Mouse (Mus musculus) gastrocnemius, postnatal 36 days (tissue): ENCODE results near the gene Phtf1. TPM values are rescaled to one million over a fixed set of nuclear protein-coding genes. Genes with fewer than 3 reads are reported as not detected.

Experiments
- DNase-seq, 2 experiments: peaks; one replicate each; pipeline ENCODE4 v3.0.0; 2022
- intact Hi-C: fragments of 180-260 bp; cut with DNase I; formaldehyde crosslinking; loops from one replicate; pipeline ENCODE4 v1.15.1; 2025
- long read RNA-seq, 2 experiments: library from polyadenylated mRNA; stranded (forward); transcript quantifications; one replicate each; pipeline ENCODE4 v2.0.0; 2021
- total RNA-seq, 2 experiments: library from RNA; stranded (reverse); gene quantifications; 2 replicates each; pipeline ENCODE4 v1.2.3; 2021

Phtf1 gene
- 1 to 10 TPM; 3.6 to 3.8 TPM for total RNA-seq
- long read RNA-seq, experiment 1, partial matches to known transcripts: 0 of 2 reads
- long read RNA-seq, experiment 1, other reads (novel, unspliced or antisense): 2 of 2 reads
- long read RNA-seq, experiment 2, partial matches to known transcripts: 0 of 5 reads
- long read RNA-seq, experiment 2, other reads (novel, unspliced or antisense): 2 of 5 reads

DNA sequence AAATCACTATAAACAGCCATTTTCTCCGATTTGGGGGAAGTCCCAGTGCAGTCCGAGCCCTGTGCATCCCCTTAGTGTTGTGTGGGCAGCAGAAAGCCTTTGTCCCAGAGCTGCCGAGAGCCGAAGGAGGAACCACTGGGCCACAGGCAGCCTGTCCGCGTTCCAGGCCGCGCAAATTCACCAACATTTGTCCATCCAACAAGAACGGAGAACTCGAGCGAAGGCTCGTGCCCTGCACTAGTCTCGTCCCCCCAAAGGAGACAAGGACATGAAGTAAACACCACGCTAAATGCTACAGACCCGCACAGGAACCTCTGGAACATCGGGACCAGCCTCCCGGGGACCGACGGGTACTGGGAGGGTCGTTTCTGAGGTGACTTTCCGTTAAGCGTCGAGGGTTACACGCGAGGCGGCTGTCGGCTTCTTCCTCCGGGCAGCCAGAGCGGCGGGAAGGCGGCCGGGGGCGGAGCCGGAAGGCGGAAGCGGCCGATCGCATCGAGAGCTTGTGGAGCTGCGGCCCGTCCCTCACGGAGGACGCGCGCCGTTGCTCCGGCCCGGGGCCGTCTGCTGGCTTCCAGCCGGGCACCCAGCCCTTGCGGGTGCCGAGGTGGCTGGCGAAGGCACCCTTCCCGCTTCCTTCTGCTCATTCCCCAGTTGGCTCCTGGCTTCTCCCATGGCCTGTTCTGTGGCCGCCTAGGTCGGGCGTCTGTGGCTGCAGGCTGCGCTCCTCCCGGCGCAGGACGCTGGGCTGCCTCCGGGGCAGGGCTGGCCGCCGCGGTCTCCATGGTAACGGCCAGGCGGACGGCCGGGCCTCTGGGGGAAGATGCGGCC, at the start of gene Phtf1:
Gene Phtf1, plus strand, starts transcription at position 250 of the 831 bp plus-strand sequence.
- intact Hi-C loops: loop anchor here (5.0 kb wide), 1 partner anchor 56 kb away; the partner anchor contains the start of gene Rsbn1
- peak; percentile 75 to 84 for DNase-seq

DNA sequence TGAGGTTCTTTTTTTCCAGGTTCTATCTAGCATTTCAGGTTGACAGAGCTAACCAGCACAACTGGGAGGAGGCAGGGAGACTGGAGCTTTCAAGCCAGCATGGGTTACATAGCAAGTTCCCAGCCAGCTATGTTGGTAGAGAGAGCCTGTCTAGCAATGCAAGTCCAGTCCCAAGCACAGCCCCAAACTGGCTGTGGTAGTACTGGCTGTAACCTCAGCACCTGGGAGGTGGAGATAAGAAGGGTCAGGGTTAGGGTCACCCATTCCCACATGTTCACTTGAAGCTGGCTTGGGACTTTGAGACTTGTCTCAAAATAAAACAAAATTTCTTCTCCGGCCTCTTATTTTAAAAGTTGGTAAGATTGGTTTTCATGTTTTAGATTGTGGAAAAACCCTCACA, 47.8 kb upstream of the Phtf1 start:
- intact Hi-C loops: no loop called here
- no peak for DNase-seq

DNA sequence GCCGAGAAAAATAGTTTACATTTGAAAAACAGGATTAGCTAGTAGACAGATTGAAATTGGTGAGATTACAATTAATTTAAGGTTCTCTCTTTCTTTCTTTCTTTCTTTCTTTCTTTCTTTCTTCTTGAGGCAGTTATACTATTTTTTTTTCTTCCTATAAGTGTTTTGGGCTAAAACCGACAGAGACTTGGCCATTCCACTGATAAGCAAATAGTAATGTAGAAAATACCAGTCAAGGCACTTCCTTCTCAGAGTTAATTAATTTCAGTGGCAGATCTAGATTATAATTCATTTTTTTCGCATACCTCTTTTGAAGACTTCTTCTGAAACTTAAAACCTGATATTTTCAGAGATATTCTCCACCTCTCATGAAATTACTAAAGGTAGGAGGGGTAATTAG, 42.6 kb upstream of the Phtf1 start:
- intact Hi-C loops: no loop called here
- DNase-seq: no peak

DNA sequence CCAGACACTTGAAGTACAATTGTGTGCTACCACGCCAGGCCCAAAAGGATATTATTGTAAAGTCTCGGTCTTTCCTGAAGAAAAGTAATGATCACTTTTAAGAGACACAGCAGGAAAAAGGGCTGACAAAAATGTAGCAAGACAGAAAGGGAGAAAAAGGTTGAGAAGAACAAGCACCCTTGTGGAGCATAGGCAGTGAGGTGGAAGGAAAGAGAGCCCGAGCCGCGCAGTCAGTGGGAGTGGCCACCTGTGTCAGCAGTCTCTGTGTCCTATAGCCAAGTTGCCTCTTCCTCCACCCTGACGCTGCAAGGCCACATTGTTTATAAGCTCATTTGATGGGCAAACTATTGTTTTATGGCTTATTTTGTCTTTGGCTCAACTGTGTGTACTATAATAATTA, 40.4 kb upstream of the Phtf1 start:
- intact Hi-C loops: no loop called here
- no peak for DNase-seq

DNA sequence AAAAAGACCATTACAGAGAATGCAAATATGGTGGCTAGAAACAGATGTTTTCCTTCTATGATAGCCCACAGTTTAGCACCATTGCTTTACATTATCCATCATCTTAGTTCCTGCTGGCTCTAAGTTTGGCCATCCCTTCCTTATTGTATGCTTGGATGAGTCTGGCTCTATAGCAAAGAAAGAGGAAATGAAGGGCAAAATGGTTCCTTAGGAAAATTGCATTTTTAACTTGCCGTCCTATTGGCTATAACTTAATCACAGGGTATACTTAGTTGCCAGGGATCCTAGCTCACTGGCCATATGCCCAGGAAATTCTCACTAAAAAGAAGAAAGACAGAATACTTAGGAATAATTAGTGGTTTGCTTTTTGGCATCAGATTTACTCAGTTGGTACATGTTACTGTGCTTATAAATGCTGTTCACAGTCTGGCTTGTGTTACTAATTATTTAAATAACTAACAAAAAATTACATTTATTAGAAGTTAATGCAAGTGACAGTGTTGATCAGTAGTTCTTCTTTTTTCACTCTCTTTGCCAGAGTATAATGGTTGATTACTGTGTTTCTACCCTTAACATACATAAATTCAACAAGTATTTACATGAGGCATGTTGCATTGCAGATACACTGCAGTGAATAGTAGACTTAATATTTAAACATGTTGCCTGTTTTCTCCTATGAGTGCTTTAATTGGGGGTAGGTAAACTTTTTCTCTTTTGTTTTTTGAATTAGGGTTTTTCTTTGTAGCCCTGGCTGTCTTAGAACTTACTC, 22.9 kb upstream of the Phtf1 start:
- intact Hi-C loops: no loop called here

DNA sequence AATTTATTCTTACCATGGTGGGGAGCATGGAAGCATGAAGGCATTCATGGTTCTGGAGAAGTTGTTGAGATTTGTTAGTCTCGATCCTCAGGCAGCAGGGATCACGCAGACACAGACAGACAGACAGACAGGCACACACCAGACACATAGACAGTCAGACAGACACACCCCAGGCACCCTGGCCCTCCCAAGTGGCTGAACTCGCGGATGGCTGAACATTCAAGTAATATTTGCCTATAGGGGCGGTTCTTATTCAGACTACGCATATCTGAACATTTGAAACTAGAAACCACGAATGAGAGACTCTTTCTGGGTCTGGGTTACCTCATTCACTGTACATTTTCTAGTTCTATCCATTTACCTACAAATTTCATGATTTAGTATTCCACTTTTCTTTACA, 19.2 kb upstream of the Phtf1 start:
- DNase-seq: no peak
- intact Hi-C loops: no loop called here

More for the DNA sequence above, 22.9 kb upstream of the Phtf1 start:
- no peak for DNase-seq

DNA sequence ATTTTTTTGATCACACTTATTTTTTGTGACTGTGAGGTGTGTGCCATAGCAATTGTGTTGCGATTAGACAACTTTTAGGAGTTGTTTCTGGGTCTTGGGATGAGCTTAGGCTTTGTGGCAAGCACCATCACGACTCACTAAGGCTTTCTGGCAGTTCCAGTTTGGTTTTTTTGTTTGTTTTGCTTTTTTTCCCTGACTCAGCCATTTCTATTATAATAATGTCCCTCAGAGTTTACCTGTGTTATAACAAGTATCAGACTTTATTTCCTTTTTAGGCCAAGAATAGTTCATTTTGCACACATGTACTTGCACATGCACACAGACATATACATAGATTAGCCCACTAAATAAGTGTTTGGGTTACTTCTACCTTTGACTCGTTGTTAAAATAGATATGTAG, 7.3 kb upstream of the Phtf1 start:
- intact Hi-C loops: no loop called here
- DNase-seq: no peak

DNA sequence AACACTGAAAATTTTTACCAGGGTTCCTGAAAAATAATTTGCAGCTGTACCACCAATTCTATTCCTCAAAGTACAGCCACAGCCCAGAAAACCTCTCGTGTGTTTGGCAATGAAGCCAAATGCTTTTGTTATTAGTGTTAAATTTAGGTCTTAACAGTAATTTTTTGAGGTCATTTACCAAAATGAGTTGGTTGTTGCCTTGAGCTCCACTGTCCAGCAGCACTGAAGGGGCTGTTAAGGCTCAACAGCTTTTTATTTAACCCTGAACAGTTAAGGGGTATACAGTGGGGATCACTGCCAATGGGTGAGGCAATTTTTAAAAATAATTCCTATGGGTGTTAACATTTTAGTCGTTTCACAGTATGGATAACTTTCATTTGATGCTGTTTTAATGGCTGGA, 679 bp upstream of the Phtf1 start:
- no peak for DNase-seq
- intact Hi-C loops: loop anchor here (5.0 kb wide), 1 partner anchor 55 kb away; the partner anchor contains the start of gene Rsbn1

DNA sequence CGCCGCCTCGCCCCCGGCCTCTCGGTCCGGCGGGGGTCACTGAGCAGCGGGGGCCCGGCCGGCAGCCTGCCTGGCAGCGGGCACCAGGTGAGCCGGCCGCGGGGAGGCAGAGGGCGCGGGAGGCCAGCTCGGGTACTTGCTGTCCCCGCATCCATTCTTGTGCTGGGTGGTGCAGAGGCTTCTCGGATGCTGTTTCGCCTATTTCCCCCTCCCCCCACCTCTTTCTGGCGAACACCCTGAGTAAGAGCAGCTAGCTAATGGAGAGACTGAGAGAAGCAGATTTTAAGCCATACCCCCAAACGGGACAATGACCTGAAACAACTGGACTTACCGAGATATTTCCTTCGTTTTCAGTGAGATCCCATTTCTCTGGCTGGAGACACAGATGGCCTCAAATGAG, 791 bp downstream of the Phtf1 start:
- intact Hi-C loops: loop anchor here (5.0 kb wide), 1 partner anchor 56 kb away; the partner anchor contains the start of gene Rsbn1

DNA sequence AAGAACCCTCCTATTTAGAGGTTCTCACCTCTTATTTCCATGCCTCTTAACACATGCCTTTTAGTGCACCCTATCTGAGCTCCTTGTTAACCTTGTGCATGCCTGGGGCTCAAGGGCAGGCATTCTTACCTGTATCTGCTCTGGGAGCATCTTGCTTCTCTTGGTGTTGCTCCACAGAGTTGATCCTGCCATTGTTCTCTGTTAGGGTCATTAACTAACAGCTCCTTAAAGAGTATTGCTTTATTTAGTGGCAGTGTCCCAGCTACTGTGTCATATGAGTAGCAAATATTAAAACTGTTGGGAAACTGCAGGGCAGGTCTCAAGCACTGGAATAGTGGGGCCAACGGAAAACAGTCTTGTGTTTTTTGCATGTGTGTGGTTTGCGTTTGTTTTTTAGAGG, 3.2 kb downstream of the Phtf1 start:
- DNase-seq: no peak
- intact Hi-C loops: no loop called here

More for the DNA sequence above, 791 bp downstream of the Phtf1 start:
- peak in 1 of 2 experiments; percentile 26 for DNase-seq

DNA sequence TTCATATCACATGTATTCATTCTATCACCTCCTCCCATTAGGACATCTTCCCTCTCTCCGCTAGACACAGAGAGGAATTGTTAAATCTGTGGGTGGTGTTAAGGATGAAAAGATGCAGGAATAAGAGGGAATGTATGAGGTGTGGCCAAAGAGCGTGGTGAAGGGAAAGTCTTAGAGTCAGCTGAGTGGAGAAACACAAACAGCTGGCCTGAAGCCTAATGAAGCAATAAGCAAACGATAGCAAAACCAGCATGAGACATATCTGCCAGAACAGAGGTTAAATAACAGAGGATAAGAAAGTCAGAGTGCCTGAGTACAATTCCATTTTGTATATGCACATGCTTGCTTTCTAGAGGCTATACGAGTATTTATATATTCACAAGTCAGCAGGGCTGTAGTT, 16.6 kb downstream of the Phtf1 start:
- intact Hi-C loops: no loop called here
- no peak for DNase-seq

DNA sequence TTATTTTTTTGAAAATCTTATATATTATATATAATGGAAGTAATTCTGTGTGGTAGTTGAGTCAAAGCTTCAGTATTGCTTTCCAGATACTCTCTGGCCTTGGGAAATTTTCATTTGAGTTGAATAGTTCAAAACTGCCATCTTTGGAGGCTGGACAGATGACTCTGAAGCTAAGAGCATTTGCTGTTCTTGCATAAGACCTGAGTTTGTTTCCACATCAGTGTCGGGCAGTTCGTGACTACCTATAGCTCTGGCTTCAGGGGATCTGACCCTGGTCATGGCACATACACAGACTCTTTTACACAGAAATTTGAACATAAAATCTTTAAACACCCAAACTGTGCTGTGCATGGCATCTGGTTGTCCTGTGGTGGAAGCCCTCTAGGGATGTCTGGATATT, 17.3 kb downstream of the Phtf1 start:
- DNase-seq: no peak
- intact Hi-C loops: no loop called here

DNA sequence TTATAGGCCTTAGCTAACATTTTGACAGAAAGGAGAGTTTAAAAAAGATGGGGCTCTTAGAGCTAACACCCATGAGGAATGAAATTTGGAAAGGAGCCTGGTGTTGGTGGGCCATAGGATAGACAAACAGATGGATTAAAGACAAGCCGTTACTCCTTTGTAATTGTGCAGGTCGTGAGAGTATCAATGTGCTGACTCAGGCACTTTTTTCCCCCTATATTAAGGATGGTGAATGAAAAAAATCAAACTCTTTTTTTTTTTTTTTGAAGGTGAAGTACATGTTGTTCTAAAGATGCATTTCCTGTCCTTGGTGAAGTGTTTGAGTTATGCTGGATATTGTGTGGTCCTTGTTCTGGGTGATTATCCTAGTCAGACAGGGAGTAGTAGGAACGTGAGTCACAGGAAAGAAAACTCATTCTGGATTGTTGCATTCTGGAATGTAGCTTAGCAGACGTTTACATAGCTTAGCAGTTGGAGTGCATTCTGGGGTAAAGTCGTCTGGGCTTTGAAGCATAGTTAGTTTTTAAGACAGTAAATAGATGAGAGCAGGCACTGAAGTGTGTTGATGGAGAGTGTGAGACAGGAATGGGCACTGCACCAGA, 20.0 kb downstream of the Phtf1 start:
- no peak for DNase-seq
- intact Hi-C loops: no loop called here

DNA sequence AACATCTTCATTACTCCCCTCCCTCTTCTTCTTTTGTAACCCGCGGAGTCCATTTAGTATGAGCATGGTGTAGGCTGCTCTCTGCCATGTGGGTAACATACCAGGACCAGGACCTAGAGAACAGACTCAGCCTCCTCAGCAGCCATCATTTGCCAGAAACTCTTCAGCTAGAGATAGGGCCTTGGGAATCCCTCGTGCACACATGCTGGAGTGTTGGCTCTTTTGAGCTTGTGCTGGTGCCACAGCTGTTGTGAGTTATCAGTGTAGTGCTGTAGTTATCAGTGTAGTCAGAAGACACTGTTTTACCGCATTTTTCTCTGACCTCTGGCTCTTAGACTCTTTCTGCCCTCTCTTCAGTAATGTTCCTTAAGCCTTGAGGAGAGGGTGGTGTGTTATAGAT, 21.4 kb downstream of the Phtf1 start:
- DNase-seq: no peak
- intact Hi-C loops: no loop called here

DNA sequence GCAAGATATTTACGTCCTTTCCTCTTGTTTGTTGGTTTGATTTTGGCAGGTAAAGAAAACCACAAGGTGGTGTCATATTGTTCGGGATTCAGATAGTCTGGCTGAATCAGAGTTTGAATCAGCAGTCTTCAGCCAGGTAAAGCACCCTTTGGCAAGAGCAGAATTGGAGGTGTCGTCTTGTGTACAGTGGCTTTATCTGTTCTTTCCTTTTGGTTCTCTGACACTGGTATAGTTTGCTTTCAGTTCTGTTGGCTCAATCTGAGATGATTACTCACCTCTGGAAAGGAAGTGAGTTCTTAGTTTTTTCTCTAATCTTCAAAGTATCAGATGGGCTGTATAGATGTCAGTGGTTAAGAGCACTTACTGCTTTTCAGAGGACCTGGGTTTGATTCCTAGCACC, 23.4 kb downstream of the Phtf1 start:
- intact Hi-C loops: no loop called here
- no peak for DNase-seq

DNA sequence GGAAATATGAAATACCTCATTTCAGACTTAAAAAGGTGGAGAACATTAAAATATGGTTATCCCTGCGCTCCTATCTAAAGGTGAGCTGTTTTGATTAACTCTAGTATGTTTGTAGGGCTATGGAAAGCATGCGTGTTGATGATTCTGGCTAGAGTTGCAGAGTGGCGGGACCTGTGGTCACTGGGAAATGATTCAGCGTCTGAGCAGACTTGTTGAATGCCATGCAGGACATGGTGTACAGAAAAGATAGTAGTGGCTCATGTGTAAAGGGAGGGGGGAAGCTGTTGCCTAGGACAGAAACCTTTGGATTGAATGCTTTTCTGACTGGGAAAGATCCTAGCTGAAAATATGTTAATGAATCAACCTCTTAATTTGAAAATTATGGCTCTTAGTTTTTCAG, 30.8 kb downstream of the Phtf1 start:
- intact Hi-C loops: no loop called here
- DNase-seq: no peak

DNA sequence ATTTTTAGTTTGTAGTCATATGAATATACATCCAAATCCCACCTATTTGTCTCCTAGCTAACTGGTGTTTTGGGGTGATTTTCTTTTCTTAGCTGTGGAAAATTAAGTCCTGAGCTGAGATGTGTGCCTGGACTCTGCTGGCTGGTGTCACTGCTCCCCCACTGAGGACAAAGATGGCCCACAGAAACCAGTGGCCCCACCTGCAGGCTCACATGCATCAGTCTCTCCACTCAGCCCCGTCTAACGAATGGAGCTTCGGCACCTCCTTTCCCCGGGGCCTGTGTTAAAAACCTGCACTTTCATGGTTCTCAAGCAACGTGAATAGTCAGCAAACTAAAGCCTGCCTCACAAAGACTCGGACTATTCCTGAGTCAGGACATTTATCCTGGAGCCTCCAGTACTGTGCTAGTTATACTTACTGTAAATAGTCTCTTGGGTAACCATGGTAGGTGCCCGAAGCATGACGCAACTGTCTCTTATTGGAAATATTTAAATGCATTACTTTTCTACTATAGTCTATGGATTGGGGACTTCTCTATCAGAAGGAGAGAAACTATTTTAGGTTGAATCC, 39.1 kb downstream of the Phtf1 start:
- no peak for DNase-seq
- intact Hi-C loops: no loop called here

DNA sequence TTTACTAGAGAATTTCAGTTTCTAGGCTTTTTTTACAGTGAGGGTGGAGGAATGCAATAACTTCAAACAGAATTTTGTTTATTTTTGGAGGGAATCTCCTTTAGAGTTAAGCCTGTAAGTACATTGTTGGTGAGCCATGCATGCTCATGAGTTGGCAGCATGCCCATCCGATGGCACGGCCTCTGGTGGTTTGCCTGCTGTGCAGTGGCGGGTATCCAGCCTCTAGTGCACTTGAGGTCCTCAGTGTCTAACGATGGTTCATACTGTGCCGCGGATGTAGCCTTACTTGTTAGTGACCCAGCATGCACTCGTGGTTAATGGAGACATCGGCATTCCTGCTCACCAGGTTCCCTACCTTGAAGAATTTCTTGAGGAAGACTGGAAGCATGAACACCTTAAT, 39.6 kb downstream of the Phtf1 start:
- intact Hi-C loops: no loop called here
- DNase-seq: no peak

DNA sequence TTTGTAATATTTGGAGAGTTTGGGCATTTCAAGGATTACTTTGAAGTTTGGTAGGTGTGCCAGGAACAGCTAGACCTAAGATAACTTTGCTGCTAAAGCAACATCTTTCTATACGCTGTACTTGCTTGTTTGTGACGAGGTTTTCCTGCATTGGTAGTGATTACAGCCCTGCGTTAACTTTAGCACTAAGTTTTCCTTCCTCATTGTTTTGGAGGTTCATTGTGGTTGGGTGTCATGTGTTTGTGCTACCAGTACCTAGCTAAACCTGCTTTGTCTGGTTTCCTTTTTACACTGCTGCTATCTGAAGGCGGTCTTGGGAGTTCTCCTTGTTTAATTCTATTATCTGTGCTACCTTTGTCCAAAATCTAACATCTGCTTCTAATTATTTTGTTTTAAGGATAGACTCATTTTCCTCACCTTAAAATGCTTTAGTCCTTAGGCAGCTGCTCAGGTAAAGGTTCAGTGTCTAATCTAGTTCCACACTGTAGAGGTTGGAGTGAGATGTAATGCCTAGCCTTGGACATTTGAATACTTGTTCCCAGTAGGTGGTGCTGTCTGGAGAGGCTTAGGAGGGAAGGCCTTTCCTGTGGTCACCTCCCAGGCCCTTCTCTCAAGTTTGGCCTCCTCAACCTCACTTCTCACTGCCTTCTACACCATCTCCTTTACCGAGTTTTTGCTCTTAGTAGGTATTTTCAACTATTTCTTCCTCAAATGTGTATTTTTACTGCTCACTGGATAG, 42.2 kb downstream of the Phtf1 start:
- no peak for DNase-seq
- intact Hi-C loops: no loop called here

DNA sequence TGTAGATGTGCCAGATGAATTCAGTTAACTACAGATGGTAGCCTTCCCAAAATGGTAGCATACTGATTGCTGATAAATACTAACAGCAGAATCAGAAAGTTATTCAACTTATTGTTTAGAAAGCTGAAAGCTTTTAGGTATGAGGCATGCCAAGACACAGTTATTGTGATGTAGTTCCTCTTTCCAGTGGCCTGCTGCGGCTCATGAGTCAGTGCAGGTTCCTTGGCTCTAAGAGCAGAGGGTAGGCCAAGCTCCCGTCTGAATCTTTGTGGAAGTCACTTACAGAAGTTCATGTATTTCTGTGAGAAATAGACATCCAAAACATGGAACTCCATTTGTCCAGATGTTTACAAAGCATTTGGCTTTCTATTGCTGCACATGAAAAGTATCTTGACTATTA, 44.1 kb downstream of the Phtf1 start:
- no peak for DNase-seq
- intact Hi-C loops: no loop called here
